Mouse (Mus musculus) hindbrain, embryonic 10.5 days (tissue): ENCODE data around the gene Sidt2. TPM values are rescaled to one million over a fixed set of nuclear protein-coding genes. Genes with fewer than 3 reads are reported as not detected.

Experiments
- DNase-seq: peaks from one replicate; pipeline ENCODE4 v3.0.0-alpha.2; 2017; ENCODE audit warnings: low spot score
- H3K27ac ChIP-seq: fragments of 300-500 bp; sonication (generic); 2 replicates; pipeline ENCODE4 v1.5.1; 2016; ENCODE audit warnings: mild to moderate bottlenecking, moderate library complexity
- H3K27me3 ChIP-seq: fragments of 300-500 bp; sonication (generic); 2 replicates; pipeline ENCODE4 v1.6.1; 2016; ENCODE audit warnings: mild to moderate bottlenecking; ENCODE audit not compliant: poor library complexity, insufficient read depth, severe bottlenecking
- H3K36me3 ChIP-seq: fragments of 300-500 bp; sonication (generic); 2 replicates; pipeline ENCODE4 v1.6.1; 2016; ENCODE audit warnings: mild to moderate bottlenecking, moderate library complexity
- H3K4me1 ChIP-seq: fragments of 300-500 bp; sonication (generic); replicated peaks from 2 replicates; pipeline ENCODE4 v1.6.1; 2016; ENCODE audit warnings: mild to moderate bottlenecking
- H3K4me3 ChIP-seq: fragments of 300-500 bp; sonication (generic); 2 replicates; pipeline ENCODE4 v1.5.1; 2016; ENCODE audit warnings: mild to moderate bottlenecking, moderate library complexity
- H3K9me3 ChIP-seq: fragments of 300-500 bp; sonication (generic); 2 replicates; pipeline ENCODE4 v1.6.1; 2016; ENCODE audit warnings: mild to moderate bottlenecking, moderate library complexity
- whole genome bisulfite sequencing: fragments of 180-500 bp; shearing (Covaris S2); methylation state at CpG from one replicate; pipeline ENCODE4 v1.1.7; 2016; 5-methylcytosine and 5-hydroxymethylcytosine counted together
- polyA plus RNA-seq: library from polyadenylated mRNA; unstranded; fragments of >200 nt; fragmentation: Nextera tagmentation; extraction: Ambion mirVana; gene quantifications from 2 replicates; pipeline ENCODE4 v1.2.1, GENCODE M21; 2016

The Sidt2 gene
- polyA plus RNA-seq, 1 experiment from 2014 or later, result 28.3 TPM

DNA sequence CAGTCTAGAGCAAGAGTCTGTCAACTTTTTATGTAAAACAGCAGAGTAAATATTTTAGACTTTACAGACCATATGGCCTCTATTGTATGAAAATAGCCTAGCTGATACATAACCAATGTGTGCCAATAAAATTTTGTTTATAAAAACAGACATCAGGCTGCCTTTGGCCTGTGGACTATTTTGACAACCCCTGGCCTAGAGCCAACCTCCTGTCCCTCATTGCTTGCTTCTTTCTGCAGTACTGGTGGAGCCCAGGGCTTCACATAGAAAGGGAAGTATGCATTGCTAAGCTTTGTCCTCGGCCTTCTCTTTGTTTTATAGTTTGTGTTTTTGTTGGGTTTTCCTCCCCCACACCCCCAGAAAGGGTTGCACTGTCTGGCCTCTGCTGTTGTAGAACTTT, 23.1 kb downstream of the Sidt2 start:
- Histone ChIP-seq H3K4me3 (no peak overlapping the region), H3K9me3 (no peaks in the 10 kb centered on the region), H3K4me1 (peaks cover 22% of the 10 kb centered on the region), H3K36me3 (peaks cover 44% of the 10 kb centered on the region), H3K27me3 (peaks cover 8% of the 10 kb centered on the region; the same call in 1 of the 2 replicates), H3K27ac (no peak overlapping the region)
- WGBS, result 59% methylated on average over 1 of the region's 1 CpGs
- DNase-seq, result no peak

DNA sequence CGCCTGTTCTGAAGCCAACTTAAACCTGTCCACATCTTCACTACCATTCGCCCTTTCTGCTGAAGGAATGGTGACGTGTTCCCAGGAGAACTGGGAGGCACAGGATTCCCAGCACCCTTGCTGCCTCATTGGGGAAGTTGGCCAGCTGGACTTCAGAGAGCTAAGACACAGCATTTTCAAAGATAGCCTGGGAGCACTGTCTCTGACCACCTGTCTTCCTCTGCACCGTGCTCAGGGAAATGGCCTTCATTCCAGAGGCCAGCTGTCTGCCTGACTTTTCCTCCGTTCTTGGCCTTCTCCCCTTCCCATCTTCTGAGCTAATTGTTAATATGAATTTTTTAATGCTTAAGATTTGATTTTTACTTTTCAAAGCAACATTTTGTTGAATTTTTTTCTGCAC, 25.8 kb downstream of the Sidt2 start:
- peaks cover 4% of the 10 kb centered on the region; the same call in 1 of the 2 replicates for H3K4me1 ChIP-seq

DNA sequence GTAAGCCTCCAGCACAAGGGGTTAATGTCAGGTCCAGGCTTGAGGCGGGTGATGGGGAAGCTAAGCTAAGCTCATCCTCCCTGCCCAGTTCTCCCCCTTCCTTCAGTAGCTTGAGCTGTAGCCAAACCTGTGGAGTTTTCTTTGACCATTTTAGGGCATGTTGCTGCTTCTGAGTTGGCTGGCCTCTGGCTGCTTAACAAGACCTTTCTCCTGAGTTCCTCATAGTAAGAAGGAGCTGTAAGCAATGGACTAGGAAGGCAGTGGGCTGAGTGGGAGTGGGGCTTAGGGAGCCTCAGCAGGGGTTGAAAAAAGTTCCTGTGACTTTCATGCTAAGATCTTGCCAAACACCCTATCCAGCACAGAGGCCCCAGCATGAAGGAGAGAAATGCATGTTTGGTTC, 35.2 kb downstream of the Sidt2 start:
- peaks cover 82% of the 10 kb centered on the region for H3K36me3 ChIP-seq
- H3K27me3 ChIP-seq, result no peaks in the 10 kb centered on the region
- H3K4me3 ChIP-seq, result no peak overlapping the region
- H3K9me3 ChIP-seq, result no peaks in the 10 kb centered on the region
- H3K27ac ChIP-seq, result no peak overlapping the region
- no peak for DNase-seq
- 70% methylated on average over 1 of the region's 1 CpGs for WGBS
- H3K4me1 ChIP-seq, result no peaks in the 10 kb centered on the region

More for the DNA sequence above, 25.8 kb downstream of the Sidt2 start:
- H3K27me3 ChIP-seq, result no peaks in the 10 kb centered on the region
- WGBS, result 90% methylated on average over 5 of the region's 5 CpGs
- no peaks in the 10 kb centered on the region for H3K9me3 ChIP-seq
- H3K27ac ChIP-seq, result no peak overlapping the region
- peaks cover 65% of the 10 kb centered on the region for H3K36me3 ChIP-seq
- no peak overlapping the region for H3K4me3 ChIP-seq
- DNase-seq, result no peak

DNA sequence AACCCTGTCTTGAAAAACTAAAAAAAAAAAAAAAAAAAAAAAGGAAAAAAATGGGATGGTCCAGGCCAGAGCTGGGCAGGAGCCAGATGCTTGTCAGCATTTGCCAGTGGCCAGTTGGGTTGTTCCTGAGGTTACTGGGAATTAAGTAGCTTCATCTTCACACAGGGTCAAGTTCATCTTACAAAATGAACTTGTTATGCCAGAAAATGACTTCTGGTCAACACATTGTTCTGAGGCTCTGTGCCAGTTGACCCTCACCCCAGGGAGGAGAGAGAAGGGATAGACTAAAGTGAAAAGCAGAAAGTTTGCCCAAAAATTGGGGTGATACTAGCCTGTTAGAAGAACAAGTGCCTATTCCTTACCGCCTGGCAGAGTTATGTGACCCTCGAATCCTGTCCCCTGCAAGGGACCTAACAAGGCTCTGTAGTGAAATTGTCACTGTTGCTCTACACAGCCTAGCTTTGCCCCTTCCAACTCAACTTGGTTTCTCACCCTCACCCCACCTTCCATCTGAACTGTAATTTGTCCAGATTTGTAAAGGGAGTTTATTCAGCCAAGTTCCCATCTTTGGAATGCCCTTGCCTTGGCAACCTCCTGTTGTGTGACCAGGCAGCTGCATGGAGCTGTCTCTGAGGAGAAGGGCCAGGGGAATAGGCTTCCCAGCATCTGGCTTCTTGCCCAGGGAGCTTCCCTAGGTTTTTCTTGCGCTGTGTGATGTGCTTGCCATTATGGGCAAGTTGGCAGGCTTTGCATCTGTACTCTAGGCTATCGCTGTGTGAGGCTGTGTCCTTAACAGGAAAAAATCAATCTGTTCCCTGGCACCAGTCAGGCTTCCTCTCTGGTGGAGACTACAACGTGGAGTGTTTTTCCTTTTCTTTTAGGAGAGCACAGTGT, 37.8 kb downstream of the Sidt2 start:
- no peaks in the 10 kb centered on the region for H3K27me3 ChIP-seq
- H3K9me3 ChIP-seq, result no peaks in the 10 kb centered on the region
- H3K4me3 ChIP-seq, result no peak overlapping the region
- 89% methylated on average over 5 of the region's 5 CpGs for WGBS
- no peak for DNase-seq
- H3K27ac ChIP-seq, result no peak overlapping the region
- no peaks in the 10 kb centered on the region for H3K4me1 ChIP-seq
- peaks cover 95% of the 10 kb centered on the region for H3K36me3 ChIP-seq

DNA sequence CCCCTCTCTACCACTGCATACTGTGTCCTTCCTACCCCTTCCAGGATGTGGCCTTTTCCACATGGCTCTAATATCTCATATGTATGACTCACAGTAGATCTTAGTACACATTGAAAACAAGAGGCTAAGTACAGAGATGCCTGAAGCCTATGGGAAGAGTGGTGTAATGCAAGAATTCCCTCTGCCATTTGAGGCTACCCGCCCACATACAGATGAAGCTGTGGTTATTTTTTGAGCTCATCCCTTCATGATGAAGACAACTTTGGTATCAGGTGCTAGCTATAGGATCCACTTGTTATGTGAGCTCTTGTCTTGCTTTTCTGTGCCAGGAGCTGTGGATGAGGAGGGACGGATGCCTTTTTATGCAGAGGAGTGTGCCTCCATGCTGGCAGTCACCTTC, 39.4 kb downstream of the Sidt2 start:
- DNase-seq, result no peak
- no peak overlapping the region for H3K4me3 ChIP-seq
- H3K4me1 ChIP-seq, result no peaks in the 10 kb centered on the region
- H3K27ac ChIP-seq, result no peak overlapping the region
- H3K27me3 ChIP-seq, result no peaks in the 10 kb centered on the region
- WGBS, result 96% methylated on average over 2 of the region's 2 CpGs
- no peaks in the 10 kb centered on the region for H3K9me3 ChIP-seq
- peaks cover 96% of the 10 kb centered on the region for H3K36me3 ChIP-seq

DNA sequence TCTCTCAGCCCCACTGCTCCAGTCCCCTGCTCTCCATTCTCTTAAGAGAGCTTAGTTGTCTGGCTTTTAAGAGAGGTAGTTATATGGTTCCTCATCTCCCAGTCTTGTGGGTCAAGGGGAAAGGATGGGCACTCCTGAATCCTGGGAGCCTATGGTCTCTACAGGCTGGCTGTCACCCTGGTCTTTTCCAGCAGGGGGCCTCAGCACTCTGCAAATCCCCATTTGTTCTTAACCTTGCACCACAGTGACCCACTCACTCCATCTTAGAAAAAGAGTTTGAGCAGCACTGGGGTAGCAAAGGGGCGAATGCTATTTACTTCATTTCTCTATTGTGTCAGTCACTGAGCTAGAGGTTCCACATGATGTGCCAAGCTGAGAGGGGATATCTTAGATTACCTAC, 43.4 kb downstream of the Sidt2 start:
- Histone ChIP-seq H3K27ac (no peak overlapping the region), H3K36me3 (peaks cover 79% of the 10 kb centered on the region), H3K4me1 (peaks cover 16% of the 10 kb centered on the region), H3K27me3 (no peaks in the 10 kb centered on the region), H3K4me3 (no peak overlapping the region), H3K9me3 (no peaks in the 10 kb centered on the region)
- WGBS, result 61% methylated on average over 1 of the region's 1 CpGs
- DNase-seq, result peak; percentile 30

DNA sequence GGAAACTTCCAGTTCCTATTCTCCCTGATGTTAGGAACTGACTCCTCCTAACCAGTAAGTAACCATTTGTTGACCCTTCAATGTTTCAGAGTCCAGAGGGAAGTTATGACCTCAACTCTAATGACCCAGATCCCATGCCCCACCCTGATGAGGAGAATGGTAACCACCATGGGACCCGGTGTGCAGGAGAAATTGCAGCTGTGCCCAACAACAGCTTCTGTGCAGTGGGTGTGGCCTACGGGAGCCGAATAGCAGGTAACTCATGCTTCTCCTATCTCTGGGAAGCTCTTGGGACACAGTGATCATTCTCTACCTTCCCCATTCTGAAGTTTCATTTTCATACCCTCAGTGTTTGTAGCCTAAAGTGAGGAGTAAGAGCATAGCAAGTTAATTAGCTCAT, 44.1 kb downstream of the Sidt2 start:
- 95% methylated on average over 3 of the region's 3 CpGs for WGBS
- Histone ChIP-seq H3K9me3 (no peaks in the 10 kb centered on the region), H3K4me3 (no peak overlapping the region), H3K27me3 (no peaks in the 10 kb centered on the region), H3K27ac (no peak overlapping the region), H3K36me3 (peaks cover 72% of the 10 kb centered on the region), H3K4me1 (peaks cover 16% of the 10 kb centered on the region)
- no peak for DNase-seq

DNA sequence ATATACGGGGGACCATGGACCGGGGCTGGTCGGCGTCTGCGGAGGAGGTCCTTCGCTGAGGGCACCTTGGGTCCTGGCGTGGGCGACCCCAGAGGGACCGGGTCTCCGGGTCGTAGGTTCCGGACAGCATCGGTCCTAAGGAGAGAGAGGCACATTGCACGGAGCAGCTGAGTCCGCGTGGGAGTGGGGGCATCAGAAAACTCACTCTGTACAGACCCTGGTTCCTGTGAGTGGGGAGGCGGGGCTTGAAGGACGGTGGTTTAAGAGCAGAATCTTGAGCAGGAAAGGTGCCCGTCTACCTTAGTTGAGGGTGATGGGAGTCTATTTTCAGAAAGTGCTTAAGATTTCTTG, 48.0 kb downstream of the Sidt2 start:
- WGBS, result under 1% methylated on average over 19 of the region's 19 CpGs
- Histone ChIP-seq H3K4me1 (peaks cover 31% of the 10 kb centered on the region), H3K36me3 (peaks cover 56% of the 10 kb centered on the region), H3K9me3 (no peaks in the 10 kb centered on the region), H3K27me3 (no peaks in the 10 kb centered on the region), H3K4me3 (peak overlapping the region; percentile 93), H3K27ac (peak overlapping the region; percentile 98)
- DNase-seq, result no peak

DNA sequence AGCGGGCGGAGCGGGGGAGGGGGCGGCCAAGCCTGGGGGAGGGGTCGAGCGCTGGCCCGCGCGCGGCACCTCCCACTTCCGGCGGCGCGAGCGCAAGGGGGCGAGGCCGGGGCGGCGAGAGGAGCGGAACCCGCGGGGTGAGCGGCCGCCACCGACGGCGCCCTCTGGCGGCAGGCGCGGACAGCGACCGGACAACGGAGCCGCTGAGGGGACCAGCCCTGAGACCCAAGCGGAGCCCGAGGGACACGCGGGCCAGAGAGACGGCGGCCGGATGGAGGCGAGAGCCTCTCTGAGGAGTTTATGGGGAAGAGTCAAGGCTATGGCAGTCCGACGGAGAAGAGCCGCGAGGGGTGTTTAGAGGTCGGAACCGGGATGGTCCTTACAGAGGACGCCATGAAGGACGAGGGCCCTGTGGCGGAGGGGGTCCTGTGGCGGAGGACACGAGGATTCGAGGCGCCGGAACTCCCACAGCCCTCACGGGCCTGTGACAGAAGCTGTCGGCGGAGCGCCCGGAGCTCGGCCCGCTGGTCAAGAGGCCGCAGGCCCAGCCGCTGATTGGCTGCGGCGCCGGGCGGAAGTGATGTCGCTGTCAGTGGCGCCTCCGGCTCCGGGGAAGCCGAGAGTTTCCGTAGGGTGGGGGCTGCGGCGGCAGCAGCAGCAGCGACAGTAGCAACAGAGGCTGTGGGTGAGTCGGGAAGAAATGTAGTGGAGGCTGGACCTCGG, 48.5 kb downstream of the Sidt2 start, which contains the start of the genes Pcsk7 and Rnf214:
TSS of gene Pcsk7 (plus strand) at position 143 of the 723 bp plus-strand sequence.
TSS of gene Rnf214 (minus strand) at position 557 of the 723 bp plus-strand sequence.
- Histone ChIP-seq H3K4me3 (peak within 1 kb of the TSS; percentile 93), H3K9me3 (no peaks in the 10 kb centered on the region), H3K27me3 (no peaks in the 10 kb centered on the region), H3K4me1 (peaks cover 31% of the 10 kb centered on the region), H3K36me3 (peaks cover 56% of the 10 kb centered on the region), H3K27ac (peak within 1 kb of the TSS; percentile 98)
- peak; percentile 88 for DNase-seq
- under 1% methylated on average over 80 of the region's 80 CpGs for WGBS

DNA sequence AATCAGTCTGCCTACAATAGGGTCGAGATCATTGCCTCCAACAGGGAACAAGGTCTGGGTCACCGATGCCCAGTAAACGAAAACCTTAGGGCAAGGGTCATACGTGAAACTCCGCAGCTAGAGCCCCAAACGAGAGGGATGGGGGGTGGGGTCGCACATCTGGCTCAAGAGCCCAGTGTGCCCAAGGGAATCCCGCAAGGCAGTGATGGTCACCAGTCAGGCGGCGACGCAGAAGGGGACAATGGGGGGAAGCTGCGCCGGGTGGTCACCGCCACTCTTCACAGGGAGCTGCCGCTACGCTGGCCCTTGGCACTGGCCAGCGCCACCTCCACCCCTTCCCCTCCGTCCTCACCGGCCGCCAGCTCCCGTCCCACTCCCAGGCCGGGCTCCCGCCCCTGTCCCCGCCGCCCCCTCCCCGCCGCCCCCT, 49.2 kb downstream of the Sidt2 start:
- Histone ChIP-seq H3K27me3 (no peaks in the 10 kb centered on the region), H3K36me3 (peaks cover 55% of the 10 kb centered on the region), H3K9me3 (no peaks in the 10 kb centered on the region), H3K4me3 (peak overlapping the region; percentile 93), H3K4me1 (peaks cover 31% of the 10 kb centered on the region), H3K27ac (peak overlapping the region; percentile 98)
- WGBS, result under 1% methylated on average over 23 of the region's 27 CpGs
- DNase-seq, result peak; percentile 57

DNA sequence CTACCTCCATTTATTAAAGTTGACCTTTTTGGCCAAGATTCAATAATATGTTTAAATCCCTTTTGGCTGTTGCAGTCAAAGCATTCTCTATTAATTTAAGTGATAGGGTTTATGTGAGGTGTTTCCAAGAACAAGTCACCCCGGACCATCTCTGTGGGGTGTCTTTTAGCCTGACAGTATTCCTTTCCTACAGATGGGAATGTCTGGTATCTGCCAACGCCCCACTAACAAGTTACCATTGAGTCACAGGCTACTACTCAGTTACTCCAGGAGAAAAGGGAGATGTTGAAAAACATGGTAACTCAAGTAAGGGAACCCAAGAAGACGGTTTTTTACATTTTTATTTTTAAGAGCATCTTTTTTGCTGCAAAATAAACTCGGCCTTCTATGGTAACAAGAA, 49.9 kb downstream of the Sidt2 start:
- H3K27me3 ChIP-seq, result no peaks in the 10 kb centered on the region
- H3K27ac ChIP-seq, result peak overlapping the region; percentile 98
- DNase-seq, result no peak
- WGBS, result 55% methylated on average over 4 of the region's 4 CpGs
- H3K4me1 ChIP-seq, result peaks cover 31% of the 10 kb centered on the region
- H3K4me3 ChIP-seq, result peak overlapping the region; percentile 93
- no peaks in the 10 kb centered on the region for H3K9me3 ChIP-seq
- H3K36me3 ChIP-seq, result peaks cover 55% of the 10 kb centered on the region

DNA sequence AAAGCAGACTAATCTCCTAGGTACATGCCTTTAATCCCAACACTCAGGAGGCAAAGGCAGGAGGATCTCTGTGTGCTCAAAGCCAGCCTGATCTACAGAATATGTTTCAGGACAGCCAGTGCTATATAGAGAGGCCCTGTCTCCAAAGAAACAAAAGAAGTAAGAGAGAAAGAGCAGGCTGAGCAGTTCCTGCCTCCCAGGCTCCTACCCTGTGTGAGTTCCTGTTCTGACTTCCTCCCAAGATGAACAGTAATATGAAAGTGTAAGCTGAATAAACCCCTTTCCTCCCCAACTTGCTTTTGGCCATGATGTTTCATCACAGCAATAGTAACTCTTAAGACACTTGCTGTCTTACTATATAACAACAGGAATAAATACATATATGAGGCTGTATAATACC, 61.4 kb downstream of the Sidt2 start:
- no peaks in the 10 kb centered on the region for H3K4me1 ChIP-seq
- H3K27me3 ChIP-seq, result no peaks in the 10 kb centered on the region
- DNase-seq, result no peak
- H3K9me3 ChIP-seq, result no peaks in the 10 kb centered on the region
- no peak overlapping the region for H3K27ac ChIP-seq
- H3K36me3 ChIP-seq, result peaks cover 99% of the 10 kb centered on the region
- no peak overlapping the region for H3K4me3 ChIP-seq
